Mouse (Mus musculus) liver, embryonic 14.5 days (tissue): ENCODE results near the gene Olfr173. TPM values are rescaled to one million over a fixed set of nuclear protein-coding genes. Genes with fewer than 3 reads are reported as not detected.

Experiments
- ATAC-seq: fragments of 200-750 bp; cut with Nextera tagmentation; 2 replicates; pipeline ENCODE4 v1.8.0; 2017; ENCODE audit warnings: moderate number of reproducible peaks, mild to moderate bottlenecking, moderate library complexity; ENCODE audit not compliant: insufficient read depth
- DNase-seq, 3 experiments: peaks; one replicate each; pipeline ENCODE4 v3.0.0-alpha.2; 2012 to 2013; ENCODE audit warnings: low read depth in 3 of 3, low spot score in 3 of 3
- H3K27ac ChIP-seq: fragments of 300-500 bp; sonication (generic); 2 replicates; pipeline ENCODE4 v1.5.1; 2014; ENCODE audit warnings: moderate library complexity, mild to moderate bottlenecking, control low read depth, inconsistent platforms
- H3K27me3 ChIP-seq: fragments of 300-500 bp; sonication (generic); 2 replicates; pipeline ENCODE4 v1.6.1; 2014; ENCODE audit warnings: mild to moderate bottlenecking, low read length, moderate library complexity; ENCODE audit not compliant: control insufficient read depth, insufficient read depth
- H3K36me3 ChIP-seq: fragments of 300-500 bp; sonication (generic); replicated peaks from 2 replicates; pipeline ENCODE4 v1.6.1; 2014; ENCODE audit warnings: low read depth; ENCODE audit not compliant: control insufficient read depth, insufficient read depth
- H3K4me1 ChIP-seq, 2 experiments: fragments of 200-500 bp in 1 of 2; fragments of 300-500 bp in 1 of 2; sonication (generic) in 1 of 2; replicated peaks; 2 replicates each; pipeline ENCODE4 v1.6.1; 2012 to 2014; ENCODE audit warnings: antibody characterized with exemption in 1 of 2, inconsistent platforms in 1 of 2, low read length in 1 of 2; ENCODE audit not compliant: control insufficient read depth in 2 of 2, insufficient read depth in 2 of 2
- H3K4me2 ChIP-seq: fragments of 300-500 bp; sonication (generic); 2 replicates; pipeline ENCODE4 v1.6.1; 2014; ENCODE audit warnings: low read depth, mild to moderate bottlenecking, control low read depth, moderate library complexity
- H3K4me3 ChIP-seq, 2 experiments: fragments of 200-500 bp in 1 of 2; fragments of 300-500 bp in 1 of 2; sonication (generic) in 1 of 2; 2 replicates each; pipeline ENCODE4 v1.5.1; 2012 to 2014; ENCODE audit warnings: low read depth in 2 of 2, low read length in 2 of 2, mild to moderate bottlenecking in 2 of 2, control low read depth in 1 of 2, inconsistent platforms in 1 of 2, moderate library complexity in 1 of 2; ENCODE audit not compliant: insufficient read depth in 1 of 2
- H3K9ac ChIP-seq: fragments of 300-500 bp; sonication (generic); replicated peaks from 2 replicates; pipeline ENCODE4 v1.6.1; 2014; ENCODE audit warnings: mild to moderate bottlenecking, control low read depth, moderate library complexity
- H3K9me3 ChIP-seq: fragments of 300-500 bp; sonication (generic); 2 replicates; pipeline ENCODE4 v1.6.1; 2016; ENCODE audit warnings: low read length, mixed read lengths; ENCODE audit not compliant: control insufficient read depth
- CTCF ChIP-seq: IDR thresholded peaks from 2 replicates; pipeline ENCODE4 v1.5.1; 2016; ENCODE audit warnings: antibody characterized with exemption, low read depth, control low read depth
- EP300 ChIP-seq: IDR thresholded peaks from 2 replicates; pipeline ENCODE4 v1.6.1; 2016; ENCODE audit warnings: antibody characterized with exemption, low read depth
- WGBS: fragments of 180-500 bp; shearing (Covaris S2); extraction: QIAGEN DNeasy Blood & Tissue Kit; methylation state at CpG from one replicate; pipeline ENCODE4 v1.1.7; 2014; ENCODE audit not compliant: insufficient replicate concordance; 5-methylcytosine and 5-hydroxymethylcytosine counted together
- microRNA-seq: library from miRNA; unstranded; fragments of <30 nt; microRNA quantifications from one replicate; pipeline ENCODE4, GENCODE M21; 2016
- polyA plus RNA-seq, 2 experiments: library from polyadenylated mRNA; depleted of rRNA in 1 of 2; stranded (reverse) in 1 of 2; unstranded in 1 of 2; fragments of >200 nt; fragmentation: Nextera tagmentation in 1 of 2; extraction: Ambion mirVana in 1 of 2; gene quantifications; 2 replicates each; pipeline versions ENCODE4 v1.2.1 to v1.2.3; 2012 to 2014

The Olfr173 gene
- polyA plus RNA-seq, 2 experiments: not detected

GRCm38 (mm10) chr16:58746715-58747114 lies 53.4 kb downstream of the Olfr173 start:
- no peaks in the 10 kb centered on the region for H3K9me3 ChIP-seq
- TF ChIP-seq CTCF (no peak), EP300 (no peak)

More at GRCm38 (mm10) chr16:58746715-58747114, 53.4 kb downstream of the Olfr173 start:
- no peak overlapping the region for H3K4me2 ChIP-seq
- no peaks in the 10 kb centered on the region for H3K4me1 ChIP-seq
- no peak overlapping the region for H3K9ac ChIP-seq
- no peaks in the 10 kb centered on the region for H3K36me3 ChIP-seq
- no peak overlapping the region for H3K4me3 ChIP-seq
- H3K27ac ChIP-seq: no peak overlapping the region
- ATAC-seq (no peak), DNase-seq (no peak)
- no peaks in the 10 kb centered on the region for H3K27me3 ChIP-seq
- WGBS: 55% methylated on average over 4 of the region's 4 CpGs

Small RNA genes lying within 50 kb of the gene (microRNA-seq; reads per million reads assigned to microRNA genes)
- gene Gm27564: not detected

Other genes with a start within 250 kb of the Olfr173 start
- gene Gm813, start 183.3 kb downstream of the Olfr173 start, polyA plus RNA-seq (2012; rRNA removed): not detected in 2 replicates
- gene Gm813, start 183.3 kb downstream of the Olfr173 start, polyA plus RNA-seq (2014; fragmentation: Nextera tagmentation; extraction: Ambion mirVana): not detected in 2 replicates
- not detected in 2 replicates for gene E330017A01Rik, start 161.5 kb downstream of the Olfr173 start, polyA plus RNA-seq (2012; rRNA removed)
- gene E330017A01Rik, start 161.5 kb downstream of the Olfr173 start, polyA plus RNA-seq (2014; fragmentation: Nextera tagmentation; extraction: Ambion mirVana): not detected in 2 replicates
- 207 and 272 TPM in 2 replicates for gene Cpox, start 130.0 kb downstream of the Olfr173 start, polyA plus RNA-seq (2012; rRNA removed)
- gene Cpox, start 130.0 kb downstream of the Olfr173 start, polyA plus RNA-seq (2014; fragmentation: Nextera tagmentation; extraction: Ambion mirVana): 326 and 386 TPM in 2 replicates
- 0.02 and 0.07 TPM in 2 replicates for gene Gpr15, start 81.2 kb downstream of the Olfr173 start, polyA plus RNA-seq (2012; rRNA removed)
- 0.08 and 0.14 TPM in 2 replicates for gene Gpr15, start 81.2 kb downstream of the Olfr173 start, polyA plus RNA-seq (2014; fragmentation: Nextera tagmentation; extraction: Ambion mirVana)
- gene Cldnd1, start 72.4 kb downstream of the Olfr173 start, polyA plus RNA-seq (2012; rRNA removed): 14.1 and 15.4 TPM in 2 replicates
- gene Cldnd1, start 72.4 kb downstream of the Olfr173 start, polyA plus RNA-seq (2014; fragmentation: Nextera tagmentation; extraction: Ambion mirVana): 30.0 and 31.5 TPM in 2 replicates
- gene Olfr172, start 37.1 kb downstream of the Olfr173 start, polyA plus RNA-seq (2012; rRNA removed): not detected in 2 replicates
- not detected in 2 replicates for gene Olfr172, start 37.1 kb downstream of the Olfr173 start, polyA plus RNA-seq (2014; fragmentation: Nextera tagmentation; extraction: Ambion mirVana)
- gene Olfr175-ps1, start 26.5 kb upstream of the Olfr173 start, polyA plus RNA-seq (2012; rRNA removed): not detected in 2 replicates
- not detected in 2 replicates for gene Olfr175-ps1, start 26.5 kb upstream of the Olfr173 start, polyA plus RNA-seq (2014; fragmentation: Nextera tagmentation; extraction: Ambion mirVana)
- gene Olfr177, start 74.5 kb upstream of the Olfr173 start, polyA plus RNA-seq (2012; rRNA removed): not detected in 2 replicates
- gene Olfr177, start 74.5 kb upstream of the Olfr173 start, polyA plus RNA-seq (2014; fragmentation: Nextera tagmentation; extraction: Ambion mirVana): not detected in 2 replicates
- not detected in 2 replicates for gene Olfr178, start 91.8 kb upstream of the Olfr173 start, polyA plus RNA-seq (2012; rRNA removed)
- not detected in 2 replicates for gene Olfr178, start 91.8 kb upstream of the Olfr173 start, polyA plus RNA-seq (2014; fragmentation: Nextera tagmentation; extraction: Ambion mirVana)
- gene Olfr181, start 128.5 kb upstream of the Olfr173 start, polyA plus RNA-seq (2012; rRNA removed): not detected in 2 replicates
- not detected in 2 replicates for gene Olfr181, start 128.5 kb upstream of the Olfr173 start, polyA plus RNA-seq (2014; fragmentation: Nextera tagmentation; extraction: Ambion mirVana)
- not detected in 2 replicates for gene Olfr180, start 129.1 kb upstream of the Olfr173 start, polyA plus RNA-seq (2012; rRNA removed)
- gene Olfr180, start 129.1 kb upstream of the Olfr173 start, polyA plus RNA-seq (2014; fragmentation: Nextera tagmentation; extraction: Ambion mirVana): not detected in 2 replicates
- gene Olfr183, start 195.1 kb upstream of the Olfr173 start, polyA plus RNA-seq (2012; rRNA removed): not detected in 2 replicates
- not detected in 2 replicates for gene Olfr183, start 195.1 kb upstream of the Olfr173 start, polyA plus RNA-seq (2014; fragmentation: Nextera tagmentation; extraction: Ambion mirVana)
- not detected in 2 replicates for gene Olfr186, start 230.0 kb upstream of the Olfr173 start, polyA plus RNA-seq (2012; rRNA removed)
- not detected in 2 replicates for gene Olfr186, start 230.0 kb upstream of the Olfr173 start, polyA plus RNA-seq (2014; fragmentation: Nextera tagmentation; extraction: Ambion mirVana)
- not detected in 2 replicates for gene Olfr187, start 239.5 kb upstream of the Olfr173 start, polyA plus RNA-seq (2012; rRNA removed)
- not detected in 2 replicates for gene Olfr187, start 239.5 kb upstream of the Olfr173 start, polyA plus RNA-seq (2014; fragmentation: Nextera tagmentation; extraction: Ambion mirVana)